In the genomic region with DNA sequence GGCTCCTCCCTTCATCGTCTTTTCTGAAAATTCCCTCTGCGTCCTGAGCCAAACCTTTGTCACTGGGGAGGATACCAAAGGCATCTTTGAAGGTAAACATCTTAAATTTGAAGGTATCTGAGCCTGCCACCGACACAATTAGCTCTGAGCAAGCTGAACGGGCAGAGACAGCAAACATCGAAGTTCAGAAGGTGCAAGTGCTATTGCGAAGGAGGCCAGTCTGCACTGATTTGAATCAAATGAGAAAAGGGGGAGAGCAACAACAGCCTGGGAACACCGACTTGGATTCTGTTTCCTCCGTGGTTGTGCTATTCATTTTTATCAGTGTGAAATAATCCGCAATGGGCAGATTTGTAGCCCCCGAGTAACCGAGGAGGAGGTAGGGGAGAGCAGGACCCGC, we compare ENCODE assay signal across 10 mouse cellular contexts.
A peak's percentile ranks its signal among the peaks of the same experiment; 100 is the strongest.
DNase-seq lines count a peak whose midpoint lies in the region; ATAC-seq and TF ChIP-seq lines count a peak whose summit lies in the region.
"Had no signal": no experiment of that assay in that cellular context is flagged by ENCODE, and none has a peak within 500 bp of the region (broad histone marks: within the 10 kb centered on the region; RNA-seq: fewer than 3 reads in every experiment).

No protein-coding gene starts in this region.

- intact Hi-C loops in left cerebral cortex, adult 2 months (cut with DNase I), result loop anchor here (1.0 kb wide), 2 partner anchors 45 to 211 kb away; no protein-coding TSS in a partner anchor
- intact Hi-C loops in left cerebral cortex, postnatal 14 days (cut with DNase I), result loop anchor here (5.0 kb wide), 1 partner anchor 44 kb away; no protein-coding TSS in a partner anchor
- intact Hi-C loops in gastrocnemius, postnatal 14 days (cut with DNase I; ENCODE audit: low total_unique reads), result no loop called here

- DNase-seq in left cerebral cortex, adult 2 months (ENCODE audit: extremely low spot score in 1 of 2, low spot score in 2 of 2), result no peak
- DNase-seq in left cerebral cortex, postnatal 14 days (ENCODE audit: low spot score in 2 of 2), result no peak
- DNase-seq in forebrain, embryonic 10.5 days (ENCODE audit: extremely low spot score, low spot score), result no peak
- no peak for DNase-seq in yolk sac, embryonic 10.5 days (ENCODE audit: low spot score)
- no peak for DNase-seq in layer of hippocampus, adult 18-20 months (ENCODE audit: low spot score in 2 of 2)
- DNase-seq in gastrocnemius, postnatal 14 days, result no peak
- DNase-seq: adrenal gland, postnatal 36 days; liver, embryonic 13.5 days had no signal

- H3K36me3 ChIP-seq in forebrain, embryonic 10.5 days (replicated peaks), result no peaks in the 10 kb centered on the region
- no peaks in the 10 kb centered on the region for H3K36me3 ChIP-seq in hindbrain, embryonic 12.5 days
- no peaks in the 10 kb centered on the region for H3K36me3 ChIP-seq in neural tube, embryonic 12.5 days
- H3K36me3 ChIP-seq: liver, embryonic 13.5 days had no signal

- no peaks in the 10 kb centered on the region for H3K27me3 ChIP-seq in forebrain, embryonic 10.5 days (ENCODE audit: poor library complexity, severe bottlenecking)
- H3K27me3 ChIP-seq in hindbrain, embryonic 12.5 days, result no peaks in the 10 kb centered on the region
- H3K27me3 ChIP-seq in neural tube, embryonic 12.5 days (replicated peaks), result no peaks in the 10 kb centered on the region
- H3K27me3 ChIP-seq: liver, embryonic 13.5 days had no signal

- peak overlapping the region; percentile 71 for H3K27ac ChIP-seq in left cerebral cortex, adult 2 months
- peak overlapping the region; percentile 89 for H3K27ac ChIP-seq in forebrain, embryonic 10.5 days
- H3K27ac ChIP-seq in hindbrain, embryonic 12.5 days, result peak overlapping the region; percentile 74
- peak overlapping the region; percentile 64 for H3K27ac ChIP-seq in neural tube, embryonic 12.5 days
- H3K27ac ChIP-seq: liver, embryonic 13.5 days had no signal

- no peaks in the 10 kb centered on the region for H3K9me3 ChIP-seq in forebrain, embryonic 10.5 days
- no peaks in the 10 kb centered on the region for H3K9me3 ChIP-seq in hindbrain, embryonic 12.5 days (replicated peaks)
- no peaks in the 10 kb centered on the region for H3K9me3 ChIP-seq in neural tube, embryonic 12.5 days
- H3K9me3 ChIP-seq: liver, embryonic 13.5 days had no signal

- H3K9ac ChIP-seq in hindbrain, embryonic 12.5 days, result peak overlapping the region; percentile 36; the same call in 1 of the 2 replicates
- no peak overlapping the region for H3K9ac ChIP-seq in neural tube, embryonic 12.5 days
- H3K9ac ChIP-seq: liver, embryonic 13.5 days had no signal

- peak overlapping the region; percentile 18 for H3K4me3 ChIP-seq in left cerebral cortex, adult 2 months
- peak overlapping the region; percentile 41 for H3K4me3 ChIP-seq in forebrain, embryonic 10.5 days
- H3K4me3 ChIP-seq in hindbrain, embryonic 12.5 days, result no peak overlapping the region
- no peak overlapping the region for H3K4me3 ChIP-seq in neural tube, embryonic 12.5 days

- 58% methylated on average over 12 of the region's 12 CpGs for WGBS in forebrain, embryonic 10.5 days
- WGBS in hindbrain, embryonic 12.5 days, result 53% methylated on average over 12 of the region's 12 CpGs
- 46% methylated on average over 12 of the region's 12 CpGs for WGBS in neural tube, embryonic 12.5 days

- peak overlapping the region; percentile 46 for H3K4me2 ChIP-seq in hindbrain, embryonic 12.5 days (replicated peaks)
- peak overlapping the region; percentile 54 for H3K4me2 ChIP-seq in neural tube, embryonic 12.5 days (replicated peaks)

- peaks cover 83% of the 10 kb centered on the region for H3K4me1 ChIP-seq in forebrain, embryonic 10.5 days
- H3K4me1 ChIP-seq in hindbrain, embryonic 12.5 days, result peaks cover 59% of the 10 kb centered on the region
- peaks cover 56% of the 10 kb centered on the region for H3K4me1 ChIP-seq in neural tube, embryonic 12.5 days
- H3K4me1 ChIP-seq: liver, embryonic 13.5 days had no signal

- no peak for ATAC-seq in hindbrain, embryonic 12.5 days (ENCODE audit: low FRiP score)
- ATAC-seq in neural tube, embryonic 12.5 days (ENCODE audit: low FRiP score, low read depth), result no peak

- no peak for TF ChIP-seq CTCF in left cerebral cortex, adult 2 months (IDR thresholded peaks at IDR 0.05)

Comparison
In these comparisons a context has a peak if more than half of its experiments do, and no peak if none do; other contexts are left out.
1. H3K4me3 ChIP-seq: peak in left cerebral cortex, adult 2 months (single experiment) and forebrain, embryonic 10.5 days (single experiment); none in hindbrain, embryonic 12.5 days (single experiment) and neural tube, embryonic 12.5 days (single experiment).
2. Peak in every context shown above with its lines, with median percentiles within 50 percentile points of each other: H3K27ac ChIP-seq.